Mouse (Mus musculus): ENCODE data around the gene Etfbkmt.

GRCm38 (mm10) chr6:149155031-149155841, 15.6 kb downstream of the Etfbkmt start:
- TF ChIP-seq CTCF (IDR thresholded peaks at IDR 0.05; ENCODE audit: low read depth), result no peak
- no peak for TF ChIP-seq EP300 (IDR thresholded peaks at IDR 0.05; ENCODE audit: low read depth)
